Mouse (Mus musculus) kidney, postnatal 25 days (tissue): ENCODE results near the gene Cox6b1.

Experiments
- DNase-seq, 2 experiments: peaks; one replicate each; pipeline ENCODE4 v3.0.0; 2021; ENCODE audit warnings: mixed read lengths in 2 of 2

Cox6b1 gene

GRCm38 (mm10) chr7:30608476-30608875, 17.5 kb downstream of the Cox6b1 start:
- no peak for DNase-seq

DNA sequence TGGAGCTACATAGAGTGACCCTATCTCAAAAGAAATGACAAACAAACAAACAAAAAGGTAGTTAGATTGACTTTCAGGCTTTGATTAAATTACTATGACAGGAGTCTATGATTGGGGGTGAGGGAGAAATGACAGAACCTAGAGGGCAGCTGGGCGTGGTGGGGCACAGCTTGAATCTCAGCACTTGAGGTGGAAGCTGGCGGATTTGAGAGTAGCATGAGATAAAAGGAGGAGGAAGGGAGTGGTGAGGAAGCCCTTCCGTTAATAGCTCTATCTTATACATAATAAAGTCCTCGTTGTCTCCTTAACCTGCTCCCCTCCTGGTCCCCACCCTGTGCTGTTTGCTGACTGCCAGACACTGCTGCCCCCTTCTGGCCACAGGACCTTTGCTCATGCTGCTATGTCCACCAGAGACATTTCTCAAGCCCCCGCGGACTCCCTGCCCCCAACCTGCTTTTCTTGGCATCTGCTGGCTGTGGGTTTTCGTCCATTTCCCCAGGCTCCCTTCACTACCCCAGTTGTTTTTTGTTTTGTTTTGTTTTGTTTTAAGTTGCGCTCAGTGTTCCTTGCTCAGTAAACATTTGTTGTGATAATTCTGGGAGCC, 18.1 kb downstream of the Cox6b1 start:
- DNase-seq = peak; percentile 76 to 80

GRCm38 (mm10) chr7:30604944-30605343, 21.0 kb downstream of the Cox6b1 start:
- no peak for DNase-seq

DNA sequence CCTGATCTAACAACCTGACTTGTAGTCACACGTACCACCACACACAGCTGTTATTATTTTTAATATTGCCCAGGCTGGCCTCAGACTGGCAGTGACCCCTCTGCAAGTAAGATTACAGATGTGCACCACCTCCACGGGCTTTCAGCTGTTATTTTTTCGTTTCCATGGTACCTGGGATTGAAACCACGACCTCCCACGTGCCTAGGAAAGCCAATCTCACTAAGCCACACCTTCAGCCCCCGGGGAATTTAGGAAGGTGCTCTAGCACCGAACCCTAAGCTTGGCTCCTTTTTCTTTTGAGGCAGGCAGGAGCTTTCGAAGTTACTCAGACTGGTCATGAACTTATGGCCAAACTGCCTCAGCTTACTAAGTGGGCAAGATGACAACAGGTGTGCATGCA, 21.5 kb downstream of the Cox6b1 start:
- no peak for DNase-seq

DNA sequence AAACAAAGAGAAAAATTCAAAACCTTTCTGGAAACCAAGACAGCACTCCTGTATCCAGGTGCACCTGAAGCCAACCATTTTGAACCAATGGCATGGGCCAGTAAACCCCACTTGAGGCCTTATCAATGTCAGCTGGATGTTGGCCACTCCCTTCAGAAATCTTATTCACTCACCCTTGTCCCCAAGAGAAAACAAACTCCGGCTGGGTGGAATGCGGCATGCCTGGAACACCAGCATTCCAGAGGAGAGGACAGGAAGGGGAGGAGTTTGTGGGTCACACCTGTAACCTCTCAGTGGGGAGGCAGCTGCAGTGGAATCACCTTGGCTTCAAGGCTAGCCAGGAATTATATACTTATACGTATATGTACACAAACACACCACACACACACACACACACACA, 23.4 kb downstream of the Cox6b1 start:
- peak; percentile 66 to 89 for DNase-seq

- DNase-seq = peak; percentile 68 to 82
These were observed 25.3 kb downstream of the Cox6b1 start for GRCm38 (mm10) chr7:30600651-30601050.

GRCm38 (mm10) chr7:30599933-30600353, 26.0 kb downstream of the Cox6b1 start:
- DNase-seq = peak; percentile 98 to 99

GRCm38 (mm10) chr7:30598786-30599185, 27.2 kb downstream of the Cox6b1 start, which contains the start of gene Zbtb32:
TSS of gene Zbtb32 (minus strand) at chr7:30598909.
- DNase-seq = no peak

DNA sequence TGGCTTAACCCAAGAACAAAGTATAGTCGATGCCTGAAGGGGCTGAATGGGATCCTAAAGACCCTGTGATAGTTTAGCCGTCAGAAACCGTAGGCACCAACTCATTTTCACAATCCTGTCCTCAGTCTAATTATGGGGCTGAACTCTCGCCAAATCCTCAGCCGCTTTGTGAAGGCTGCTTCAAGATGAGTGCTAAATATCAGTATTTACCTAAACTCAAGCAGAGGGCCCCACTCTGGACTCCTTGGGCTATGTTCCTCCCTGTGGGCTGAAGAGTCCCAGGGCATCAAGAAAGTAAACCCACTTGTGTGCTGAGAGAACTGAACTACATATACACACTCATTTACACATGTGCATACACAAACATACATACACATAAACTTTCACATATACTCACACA, 29.1 kb downstream of the Cox6b1 start:
- DNase-seq = no peak

DNA sequence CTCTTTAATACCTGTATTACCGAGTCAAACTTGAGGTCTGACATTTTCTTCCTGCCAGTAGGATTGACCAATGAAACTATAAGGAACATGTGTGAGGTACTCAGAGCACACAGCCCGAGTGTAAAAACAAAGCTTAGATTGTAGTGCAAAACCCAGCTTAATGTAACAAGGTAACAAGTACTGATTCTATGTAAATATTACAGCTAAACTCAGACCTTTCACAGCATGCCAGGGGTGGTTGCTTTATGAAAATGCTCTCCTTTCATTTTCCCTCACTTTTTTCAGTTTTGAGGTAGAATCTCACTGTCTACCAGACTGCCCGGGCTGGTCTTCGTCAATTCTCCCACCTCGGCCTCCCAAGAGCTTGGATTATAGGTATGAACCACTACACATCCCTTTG, 29.9 kb downstream of the Cox6b1 start:
- DNase-seq = no peak

- no peak for DNase-seq
These were observed 31.4 kb downstream of the Cox6b1 start for GRCm38 (mm10) chr7:30594510-30595024.

DNA sequence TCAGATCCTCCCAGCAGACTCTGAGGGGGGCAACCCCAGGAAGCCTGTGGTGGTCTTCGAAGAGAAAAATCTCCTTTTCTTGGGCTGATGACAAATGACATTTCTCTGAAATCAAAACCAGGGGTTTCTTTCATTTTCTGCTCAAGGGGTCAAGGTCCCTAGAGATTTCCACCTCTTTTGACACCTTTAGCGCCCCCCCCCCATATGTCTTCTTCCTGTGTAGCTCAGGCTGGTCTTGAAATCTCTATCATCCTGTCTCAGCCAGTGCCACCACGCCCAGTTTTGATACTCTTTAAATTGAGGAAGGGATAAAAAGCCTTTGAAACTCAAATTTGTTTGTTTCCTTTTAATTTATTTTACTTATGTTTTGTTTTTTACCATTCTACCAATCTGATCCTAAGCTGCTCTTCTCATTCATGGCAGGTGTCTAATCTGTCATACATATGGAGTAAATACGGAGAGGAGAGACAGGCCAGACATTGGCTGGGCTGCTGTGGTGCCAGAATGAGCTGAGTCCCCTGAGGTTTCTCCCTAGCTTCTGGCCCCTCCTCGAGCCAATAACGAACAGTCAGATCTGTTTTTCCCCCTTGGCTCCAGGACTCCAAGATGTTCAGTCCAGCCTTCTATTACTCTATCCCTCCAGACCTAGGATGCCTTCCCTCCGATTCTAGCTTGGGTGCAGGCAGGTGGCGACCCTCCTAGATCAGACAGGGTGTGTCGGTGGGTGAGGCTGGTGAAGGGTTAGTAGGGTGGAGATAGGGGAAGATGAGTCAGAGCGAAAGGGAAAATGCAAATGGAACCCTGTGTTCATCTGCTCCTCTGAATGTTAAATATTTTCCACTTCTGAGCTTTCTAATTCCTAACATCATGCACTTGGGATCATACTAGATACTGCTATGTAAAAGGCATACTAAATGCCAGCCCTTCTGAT, 32.1 kb downstream of the Cox6b1 start:
- no peak for DNase-seq

DNA sequence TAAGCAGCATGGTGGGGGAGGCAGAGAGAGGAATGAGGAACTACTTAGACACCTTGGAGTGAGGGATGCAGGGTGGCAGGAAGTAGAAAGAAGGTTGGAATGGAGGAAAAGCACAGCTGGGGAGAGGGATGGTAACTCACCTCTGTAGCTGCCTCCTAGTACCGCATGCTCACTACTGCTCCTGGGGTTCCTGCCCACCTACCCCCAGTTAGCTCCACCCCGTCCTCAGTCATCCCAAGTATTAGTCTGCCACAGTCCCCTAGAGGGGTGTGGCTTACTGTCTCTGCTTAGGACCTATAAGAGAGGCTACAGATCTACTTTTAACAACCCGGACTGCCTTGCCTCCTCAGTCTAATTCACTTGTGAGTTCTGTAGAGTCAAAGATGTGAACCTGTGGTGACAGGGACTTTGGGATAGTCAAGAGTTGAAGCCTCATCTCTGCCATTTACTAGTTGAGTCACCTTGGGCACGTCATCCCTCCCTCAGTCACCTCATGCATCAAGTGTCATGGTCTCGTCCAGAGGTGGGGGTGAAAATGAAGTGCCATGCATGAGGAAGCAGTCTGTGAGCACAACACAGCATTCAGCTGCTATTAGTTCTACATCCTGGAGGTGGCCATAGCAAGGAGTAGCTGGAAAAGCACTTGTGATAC, 33.1 kb downstream of the Cox6b1 start:
- no peak for DNase-seq

GRCm38 (mm10) chr7:30591605-30591951, 34.4 kb downstream of the Cox6b1 start:
- no peak for DNase-seq

DNA sequence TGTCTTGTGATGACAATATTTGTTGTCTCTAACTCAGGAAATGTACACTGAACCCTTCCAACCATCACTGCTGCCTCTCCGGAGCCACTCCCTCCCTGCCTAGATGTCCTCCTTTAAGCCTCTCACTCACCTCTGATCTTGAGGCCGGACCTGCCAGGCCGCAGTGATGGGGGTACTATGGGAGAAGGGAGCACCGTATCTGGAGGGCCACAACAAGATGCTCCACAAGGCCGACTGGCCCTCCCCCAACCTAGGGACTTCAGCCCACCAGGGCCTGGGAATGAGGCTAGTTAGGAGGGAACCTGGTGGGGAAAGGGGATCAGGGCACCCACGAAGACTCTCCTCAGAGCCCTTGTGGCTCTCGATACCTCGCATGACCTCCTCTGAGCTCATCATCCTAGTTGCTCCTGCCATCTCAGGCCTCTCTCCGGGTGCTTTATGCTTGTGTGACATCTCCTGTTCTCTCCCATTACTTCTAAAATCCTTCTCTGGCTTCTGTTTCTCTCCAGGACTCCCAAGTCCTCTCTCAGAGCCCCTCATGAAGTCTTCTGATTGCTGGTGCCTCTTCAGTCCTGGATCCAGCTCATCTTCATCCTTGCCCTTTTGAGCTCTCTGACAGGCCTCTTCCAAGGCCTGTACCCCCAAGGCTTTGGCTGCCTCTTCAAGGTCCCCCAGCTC, 34.9 kb downstream of the Cox6b1 start:
- no peak for DNase-seq

DNA sequence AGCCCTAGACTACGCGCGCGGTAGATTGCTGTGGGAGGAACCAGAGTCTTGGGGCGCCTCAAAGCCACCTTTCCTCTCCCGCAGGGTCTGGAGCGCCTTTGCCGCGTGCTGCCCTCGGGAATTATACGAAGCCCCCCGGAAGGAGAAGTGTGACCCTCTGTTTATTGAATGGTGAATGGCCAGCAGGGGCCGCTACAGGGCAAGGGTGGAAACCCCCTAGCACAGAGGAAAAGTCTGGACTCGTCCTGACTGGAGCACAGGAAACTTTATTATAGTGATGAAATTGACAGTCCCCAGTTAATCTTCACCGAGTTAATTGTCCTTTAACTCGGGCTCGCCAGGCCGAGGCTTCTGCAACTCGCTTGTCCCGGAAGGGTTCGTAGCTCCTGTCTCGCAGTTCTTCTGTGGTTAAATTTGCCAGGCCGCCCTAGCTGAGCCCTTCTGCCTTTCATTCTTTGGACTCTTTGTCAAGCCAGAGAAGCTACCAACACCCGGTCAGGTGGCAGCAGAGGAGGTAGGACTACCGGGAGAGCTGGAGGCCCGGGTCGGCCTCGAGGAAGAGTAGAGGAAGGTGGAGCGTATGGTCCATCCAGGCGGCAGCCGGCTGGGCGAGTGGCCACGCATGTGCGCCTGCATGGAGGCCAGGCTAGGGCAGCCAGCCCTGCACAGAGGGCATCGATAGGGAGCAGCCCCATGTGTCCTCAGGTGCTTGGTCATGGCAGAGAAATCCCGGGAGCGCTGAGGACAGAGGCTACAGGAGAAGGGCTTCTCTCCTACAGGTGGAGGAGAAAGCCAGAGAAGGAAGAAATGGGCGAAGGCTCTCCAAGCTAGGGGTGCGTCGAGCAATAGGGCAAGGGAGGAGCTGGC, 36.3 kb downstream of the Cox6b1 start:
- DNase-seq = peak; percentile 90 to 91

DNA sequence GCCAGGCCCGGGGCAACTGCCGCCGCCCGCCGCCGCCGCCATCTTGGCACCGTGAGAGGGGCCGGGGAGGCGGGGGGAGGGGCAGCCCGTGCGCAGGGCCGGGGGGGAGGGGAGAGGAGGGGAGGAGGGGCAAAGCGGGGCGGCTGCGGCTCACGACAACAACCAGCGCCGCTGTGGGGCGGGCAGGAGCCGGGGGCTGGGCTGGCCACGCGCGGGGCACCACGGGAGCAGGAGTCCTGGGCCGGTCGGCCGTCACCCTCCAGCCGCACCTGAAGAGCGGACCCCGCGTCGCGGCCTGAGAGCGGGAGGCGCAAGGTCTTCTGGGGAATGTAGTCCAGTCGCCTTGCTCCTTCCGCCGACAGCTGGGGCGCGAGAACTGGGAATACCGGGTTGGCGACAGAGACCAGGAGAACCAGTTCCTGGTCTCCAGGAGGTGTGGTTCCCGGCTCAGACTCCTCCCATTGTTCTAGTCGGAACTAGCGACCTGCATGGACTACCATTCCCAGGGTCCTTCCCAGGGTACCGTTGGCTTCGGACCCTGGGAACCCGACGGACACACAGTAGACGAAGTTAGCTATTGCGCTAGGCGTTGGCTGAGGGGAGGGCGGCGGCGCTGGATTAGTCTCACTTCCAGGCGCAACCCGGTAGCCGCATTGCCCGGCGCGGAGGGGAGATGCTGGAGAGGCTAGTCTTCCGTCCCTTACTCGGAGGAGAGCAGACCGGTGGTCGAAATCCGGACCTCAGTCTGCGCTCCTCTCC, 37.1 kb downstream of the Cox6b1 start, which contains the start of gene Kmt2b:
Kmt2b (minus strand) TSS at position 51 of the 759 bp plus-strand sequence.
- DNase-seq = peak; percentile 97 to 99

GRCm38 (mm10) chr7:30587842-30588667, 37.9 kb downstream of the Cox6b1 start:
- DNase-seq = peak in 1 of 2 experiments; percentile 38

DNA sequence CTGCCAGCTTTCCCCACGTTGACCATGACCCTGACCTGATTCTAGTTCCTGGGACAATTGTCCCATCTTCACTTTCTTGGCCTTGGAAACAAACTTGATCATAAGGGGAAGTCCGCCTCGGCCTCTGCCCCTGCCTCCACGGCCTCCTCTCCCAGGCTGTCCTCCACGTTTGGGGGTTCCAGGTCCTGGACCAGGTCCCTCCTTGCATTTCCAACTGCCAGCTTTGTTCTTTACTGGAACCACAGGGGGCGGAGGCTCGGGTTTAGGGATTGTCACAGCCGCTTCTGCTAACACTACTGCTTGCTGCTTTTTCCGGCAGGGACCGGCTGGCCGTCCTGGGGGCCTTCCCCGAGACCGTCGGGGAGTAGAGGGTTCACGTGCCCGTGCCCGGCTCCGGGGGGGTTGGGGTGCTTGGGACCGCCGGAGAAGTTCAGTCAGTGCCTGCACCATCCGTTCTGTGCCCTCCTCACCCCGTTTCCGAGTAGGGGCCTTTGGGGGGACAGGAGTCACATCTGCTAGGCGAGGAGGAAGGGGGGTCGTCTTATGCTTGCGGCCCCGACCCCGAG, 39.4 kb downstream of the Cox6b1 start:
- DNase-seq = no peak

- DNase-seq = peak in 1 of 2 experiments; percentile 35
These were observed 40.8 kb downstream of the Cox6b1 start for GRCm38 (mm10) chr7:30585170-30585569.
